Mouse (Mus musculus) intestine, postnatal 0 days (tissue): Measurements from ENCODE around the gene Trak1. TPM values are rescaled to one million over a fixed set of nuclear protein-coding genes. Genes with fewer than 3 reads are reported as not detected.

Experiments
- ATAC-seq: fragments of 200-750 bp; cut with Nextera tagmentation; 2 replicates; pipeline ENCODE4 v1.8.0; 2017; ENCODE audit warnings: mild to moderate bottlenecking, moderate TSS enrichment, moderate library complexity
- H3K27ac ChIP-seq: fragments of 300-500 bp; sonication (generic); 2 replicates; pipeline ENCODE4 v1.5.1; 2014; ENCODE audit warnings: mild to moderate bottlenecking, low read depth, low read length, moderate library complexity
- H3K27me3 ChIP-seq: fragments of 300-500 bp; sonication (generic); replicated peaks from 2 replicates; pipeline ENCODE4 v1.6.1; 2014; ENCODE audit warnings: low read length, mixed read lengths; ENCODE audit not compliant: control insufficient read depth, insufficient read depth
- H3K36me3 ChIP-seq: fragments of 300-500 bp; sonication (generic); 2 replicates; pipeline ENCODE4 v1.6.1; 2014; ENCODE audit warnings: mild to moderate bottlenecking, moderate library complexity; ENCODE audit not compliant: control insufficient read depth, insufficient read depth
- H3K4me1 ChIP-seq: fragments of 300-500 bp; sonication (generic); replicated peaks from 2 replicates; pipeline ENCODE4 v1.6.1; 2014; ENCODE audit warnings: antibody characterized with exemption, low read length, mixed read lengths; ENCODE audit not compliant: control insufficient read depth, insufficient read depth
- H3K4me2 ChIP-seq: fragments of 300-500 bp; sonication (generic); replicated peaks from 2 replicates; pipeline ENCODE4 v1.6.1; 2014; ENCODE audit warnings: low read depth, mild to moderate bottlenecking, moderate library complexity
- H3K4me3 ChIP-seq: fragments of 300-500 bp; sonication (generic); 2 replicates; pipeline ENCODE4 v1.5.1; 2014; ENCODE audit warnings: low read depth, low read length
- H3K9ac ChIP-seq: fragments of 300-500 bp; sonication (generic); 2 replicates; pipeline ENCODE4 v1.6.1; 2014; ENCODE audit warnings: mild to moderate bottlenecking, low read depth, low read length
- H3K9me3 ChIP-seq: fragments of 300-500 bp; sonication (generic); 2 replicates; pipeline ENCODE4 v1.6.1; 2016; ENCODE audit warnings: mixed run types; ENCODE audit not compliant: control insufficient read depth
- CTCF ChIP-seq: sonication (generic); IDR thresholded peaks from 2 replicates; pipeline ENCODE4 v1.5.1; 2016; ENCODE audit warnings: low read depth, mild to moderate bottlenecking, control low read depth, antibody characterized with exemption, moderate library complexity
- WGBS: fragments of 180-500 bp; shearing (Covaris S2); extraction: QIAGEN DNeasy Blood & Tissue Kit; methylation state at CpG from one replicate; pipeline ENCODE4 v1.1.7; 2014; 5-methylcytosine and 5-hydroxymethylcytosine counted together
- polyA plus RNA-seq: library from polyadenylated mRNA; unstranded; fragments of >200 nt; fragmentation: Nextera tagmentation; extraction: Ambion mirVana; gene quantifications from 2 replicates; pipeline ENCODE4 v1.2.1, GENCODE M21; 2015

Gene Trak1
- polyA plus RNA-seq, 1 experiment from 2014 or later: 16.3 TPM

DNA sequence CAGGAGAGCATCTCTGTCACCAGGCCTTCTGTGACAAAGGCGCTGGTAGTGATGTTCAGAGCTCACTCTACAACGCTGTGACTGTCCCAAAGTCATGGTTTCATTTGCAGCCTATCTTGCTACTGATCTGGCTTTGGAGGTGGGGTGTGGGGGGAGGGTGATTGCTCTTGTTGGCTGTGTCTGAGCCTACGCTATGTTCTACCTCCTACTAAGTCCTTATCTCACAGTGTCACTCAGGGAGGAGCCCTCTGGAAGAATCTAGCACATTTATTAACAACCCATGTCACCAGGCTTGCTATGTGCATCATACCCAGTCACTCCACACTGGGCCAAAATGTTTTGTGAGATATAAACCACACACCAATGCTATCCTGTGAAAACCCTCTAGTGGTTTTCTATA lies 129.1 kb downstream of the Trak1 start:
- no peak for ATAC-seq
- Histone ChIP-seq H3K9ac (no peak overlapping the region), H3K9me3 (no peaks in the 10 kb centered on the region), H3K4me1 (peaks cover 9% of the 10 kb centered on the region), H3K27ac (no peak overlapping the region), H3K36me3 (no peaks in the 10 kb centered on the region), H3K27me3 (no peaks in the 10 kb centered on the region), H3K4me3 (no peak overlapping the region), H3K4me2 (no peak overlapping the region)
- TF ChIP-seq CTCF: no peak
- 61% methylated on average over 3 of the region's 3 CpGs for WGBS

DNA sequence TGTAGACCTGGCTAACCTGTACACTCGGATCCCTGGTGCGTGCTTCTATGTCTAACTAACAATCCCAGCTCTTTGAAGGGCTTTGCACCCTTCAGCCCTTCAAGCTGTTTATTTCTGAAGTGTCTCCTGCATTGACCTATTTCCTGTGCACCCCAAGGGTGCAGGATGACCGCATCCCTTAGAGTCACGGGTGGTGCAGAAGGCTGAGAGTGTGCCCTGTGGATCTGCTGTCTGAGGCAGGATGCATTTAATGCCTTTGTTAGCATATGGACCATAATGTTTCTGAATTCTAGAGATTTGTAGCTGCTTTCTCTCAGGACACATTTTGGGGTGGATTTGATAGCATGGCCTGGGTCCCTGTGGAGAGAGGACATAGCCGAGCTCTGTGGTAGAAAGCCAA lies 129.6 kb downstream of the Trak1 start:
- Histone ChIP-seq H3K27ac (no peak overlapping the region), H3K36me3 (no peaks in the 10 kb centered on the region), H3K9me3 (no peaks in the 10 kb centered on the region), H3K4me1 (peaks cover 5% of the 10 kb centered on the region), H3K9ac (no peak overlapping the region), H3K4me3 (no peak overlapping the region), H3K4me2 (no peak overlapping the region), H3K27me3 (no peaks in the 10 kb centered on the region)
- no peak for TF ChIP-seq CTCF
- WGBS: 92% methylated on average over 5 of the region's 5 CpGs
- ATAC-seq: no peak

- WGBS: 90% methylated on average over 7 of the region's 7 CpGs
- Histone ChIP-seq H3K4me1 (no peaks in the 10 kb centered on the region; the same call in 1 of the 2 replicates), H3K4me2 (no peak overlapping the region), H3K9me3 (no peaks in the 10 kb centered on the region), H3K4me3 (no peak overlapping the region), H3K36me3 (peaks cover 5% of the 10 kb centered on the region; the same call in 1 of the 2 replicates), H3K27ac (no peak overlapping the region), H3K27me3 (no peaks in the 10 kb centered on the region), H3K9ac (no peak overlapping the region)
- no peak for TF ChIP-seq CTCF
- no peak for ATAC-seq
Observed at GRCm38 (mm10) chr9:121429592-121429991, 132.3 kb downstream of the Trak1 start.

GRCm38 (mm10) chr9:121430379-121430778 lies 133.1 kb downstream of the Trak1 start:
- peaks cover 5% of the 10 kb centered on the region; the same call in 1 of the 2 replicates for H3K36me3 ChIP-seq
- 34% methylated on average over 6 of the region's 6 CpGs for WGBS
- H3K4me1 ChIP-seq: no peaks in the 10 kb centered on the region; the same call in 1 of the 2 replicates
- no peak overlapping the region for H3K9ac ChIP-seq
- no peak for ATAC-seq
- no peaks in the 10 kb centered on the region for H3K27me3 ChIP-seq
- H3K9me3 ChIP-seq: no peaks in the 10 kb centered on the region
- TF ChIP-seq CTCF: no peak
- H3K4me3 ChIP-seq: no peak overlapping the region
- no peak overlapping the region for H3K4me2 ChIP-seq
- peak overlapping the region; percentile 54; the same call in 1 of the 2 replicates for H3K27ac ChIP-seq

- Histone ChIP-seq H3K27me3 (no peaks in the 10 kb centered on the region), H3K36me3 (peaks cover 5% of the 10 kb centered on the region; the same call in 1 of the 2 replicates), H3K9me3 (no peaks in the 10 kb centered on the region), H3K4me1 (peaks cover 8% of the 10 kb centered on the region; the same call in 1 of the 2 replicates), H3K9ac (no peak overlapping the region), H3K4me3 (no peak overlapping the region), H3K27ac (peak overlapping the region; percentile 21), H3K4me2 (no peak overlapping the region)
- 79% methylated on average over 15 of the region's 15 CpGs for WGBS
- TF ChIP-seq CTCF: no peak
- no peak for ATAC-seq
Observed at GRCm38 (mm10) chr9:121433745-121434528, 136.6 kb downstream of the Trak1 start.

DNA sequence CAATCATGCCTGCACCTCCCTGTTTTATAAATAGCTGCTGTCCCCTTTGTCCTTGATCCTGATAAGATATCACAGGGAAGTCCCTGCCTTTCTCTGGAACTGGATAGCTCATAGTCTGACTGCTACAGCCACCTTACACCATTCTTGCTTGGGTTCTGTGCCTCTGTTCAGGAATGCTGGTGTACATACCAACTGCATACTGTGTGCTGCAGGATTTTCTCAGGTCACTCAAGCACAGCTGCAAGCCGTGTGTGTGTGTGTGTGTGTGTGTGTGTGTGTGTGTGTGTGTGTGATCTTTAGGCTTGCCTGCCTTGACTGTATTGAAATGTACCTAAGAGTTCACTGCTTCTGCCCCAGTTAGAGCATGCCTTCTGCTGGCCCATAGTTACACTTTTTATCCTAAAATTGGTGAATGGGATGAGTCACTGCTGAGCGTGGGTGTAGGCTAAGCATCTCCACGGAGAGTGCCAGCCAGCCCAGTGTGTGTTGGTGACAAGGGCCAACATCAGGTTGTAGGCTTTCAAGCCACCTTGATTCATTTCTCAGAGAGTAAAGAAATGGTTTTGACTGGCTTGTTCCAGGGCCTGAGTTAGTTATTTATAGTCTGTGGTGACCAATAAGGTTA lies 138.1 kb downstream of the Trak1 start:
- H3K4me3 ChIP-seq: no peak overlapping the region
- H3K27ac ChIP-seq: peak overlapping the region; percentile 73
- 30% methylated on average over 3 of the region's 3 CpGs for WGBS
- no peaks in the 10 kb centered on the region for H3K27me3 ChIP-seq
- TF ChIP-seq CTCF: no peak
- peaks cover 9% of the 10 kb centered on the region for H3K36me3 ChIP-seq
- ATAC-seq: no peak
- H3K9me3 ChIP-seq: no peaks in the 10 kb centered on the region
- H3K9ac ChIP-seq: no peak overlapping the region
- H3K4me1 ChIP-seq: peaks cover 8% of the 10 kb centered on the region; the same call in 1 of the 2 replicates
- H3K4me2 ChIP-seq: peak overlapping the region; percentile 18
